Mouse (Mus musculus) lung, postnatal 36 days (tissue): Measurements from ENCODE around the gene Bmp5.
"Not testable (repeated sequence)": the region's sequence is repeated elsewhere in the genome, so short reads cannot be mapped to it uniquely, and the experiment has no call there.

Experiments
- DNase-seq: peaks from one replicate; pipeline ENCODE4 v3.0.0; 2022; ENCODE audit warnings: mixed read lengths

Gene Bmp5

GRCm38 (mm10) chr9:75775129-75775845 is at the start of gene Bmp5:
TSS of gene Bmp5 (plus strand) at chr9:75775364.
- peak; percentile 34 for DNase-seq

- no peak for DNase-seq
Observed at GRCm38 (mm10) chr9:75760075-75760474, 15.1 kb upstream of the Bmp5 start.

- DNase-seq = no peak
Observed at GRCm38 (mm10) chr9:75761567-75761966, 13.6 kb upstream of the Bmp5 start.

DNA sequence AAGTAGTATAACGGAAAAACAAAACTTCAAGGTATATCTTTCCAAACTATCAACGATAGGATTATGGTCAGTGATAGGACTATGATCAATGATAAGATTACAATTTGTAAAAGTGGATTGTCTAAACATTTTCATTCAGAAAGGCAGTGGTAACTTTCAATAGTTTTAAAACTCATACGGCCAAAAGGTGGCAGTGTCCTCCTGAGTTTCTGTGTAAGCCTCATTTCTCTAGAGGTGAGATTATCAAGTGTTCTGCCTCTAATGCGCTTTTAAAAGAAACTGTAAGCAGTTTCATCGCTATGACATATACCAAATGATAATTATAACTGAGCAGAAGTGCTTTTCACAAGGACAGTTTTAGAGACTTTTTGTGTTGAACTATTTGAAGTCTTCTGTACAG is 12.7 kb upstream of the Bmp5 start:
- DNase-seq = peak; percentile 76

- DNase-seq = peak; percentile 79
Observed at GRCm38 (mm10) chr9:75764792-75765191, 10.4 kb upstream of the Bmp5 start.

GRCm38 (mm10) chr9:75766521-75766920 is 8.6 kb upstream of the Bmp5 start:
- no peak for DNase-seq

DNA sequence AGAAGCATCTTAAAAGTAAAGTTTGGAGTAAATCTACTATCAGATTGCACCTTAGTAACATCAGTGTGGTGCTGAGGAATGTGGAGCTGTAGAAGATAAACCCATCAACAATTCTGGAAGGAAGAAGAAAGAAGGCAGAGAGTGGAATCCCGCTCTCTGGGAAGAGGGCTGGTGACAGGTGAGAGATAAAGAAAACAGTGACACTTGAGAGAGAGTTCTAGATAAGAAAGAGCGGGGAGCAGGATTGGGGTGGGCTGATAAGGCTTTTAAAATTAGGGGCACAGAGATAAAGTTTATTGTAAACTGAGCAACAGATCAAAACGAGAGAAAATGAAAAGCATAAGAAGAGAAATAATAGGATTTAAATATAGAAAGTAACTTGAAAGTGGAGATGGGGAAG is 6.1 kb upstream of the Bmp5 start:
- no peak for DNase-seq

- DNase-seq = no peak
Observed at GRCm38 (mm10) chr9:75776153-75776552, 989 bp downstream of the Bmp5 start.

GRCm38 (mm10) chr9:75778762-75779346 is 3.7 kb downstream of the Bmp5 start:
- DNase-seq = peak; percentile 55

- no peak for DNase-seq
Observed at GRCm38 (mm10) chr9:75780558-75781276, 5.6 kb downstream of the Bmp5 start.

DNA sequence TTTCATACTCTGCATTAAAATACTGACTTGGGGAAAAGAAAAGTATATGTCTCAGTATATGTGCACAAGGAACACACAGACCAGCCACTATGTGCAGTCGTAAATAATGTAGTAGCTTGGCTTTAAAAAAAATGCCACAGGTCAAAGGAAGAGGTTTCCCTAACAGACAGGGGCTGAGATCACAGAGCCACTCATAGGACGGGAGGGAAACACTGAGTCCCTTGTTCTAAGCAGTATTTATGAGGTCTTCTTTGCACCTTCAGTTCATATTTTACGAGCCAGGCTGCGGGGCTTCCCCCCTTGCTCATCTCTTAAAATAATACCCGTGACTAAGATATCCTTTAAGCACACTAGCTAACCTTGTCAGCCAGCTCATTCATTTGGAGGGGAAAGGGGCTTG is 6.4 kb downstream of the Bmp5 start:
- no peak for DNase-seq

- DNase-seq = no peak
Observed at GRCm38 (mm10) chr9:75783573-75783972, 8.4 kb downstream of the Bmp5 start.

DNA sequence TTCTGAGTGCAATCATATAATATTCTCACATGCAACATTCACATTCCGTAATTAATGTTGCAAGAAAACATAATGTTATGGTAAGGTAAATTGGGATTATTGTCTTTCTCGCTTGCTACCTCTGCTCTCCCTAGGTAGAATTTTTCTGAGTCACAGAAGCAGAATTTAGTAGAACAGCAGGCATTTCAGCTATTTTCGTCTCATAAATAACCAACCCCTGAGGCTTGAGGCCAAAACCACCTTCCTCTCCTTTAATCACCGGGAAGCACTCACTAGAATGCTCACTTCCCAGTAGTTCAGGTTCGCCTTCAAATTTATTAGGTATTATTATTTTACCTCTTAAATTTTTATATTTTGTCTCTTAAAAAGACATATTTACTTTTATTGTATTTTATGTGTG is 10.8 kb downstream of the Bmp5 start:
- no peak for DNase-seq

GRCm38 (mm10) chr9:75787121-75787520 is 12.0 kb downstream of the Bmp5 start:
- DNase-seq = no peak

- DNase-seq = no peak
Observed at GRCm38 (mm10) chr9:75789879-75790428, 14.8 kb downstream of the Bmp5 start.

DNA sequence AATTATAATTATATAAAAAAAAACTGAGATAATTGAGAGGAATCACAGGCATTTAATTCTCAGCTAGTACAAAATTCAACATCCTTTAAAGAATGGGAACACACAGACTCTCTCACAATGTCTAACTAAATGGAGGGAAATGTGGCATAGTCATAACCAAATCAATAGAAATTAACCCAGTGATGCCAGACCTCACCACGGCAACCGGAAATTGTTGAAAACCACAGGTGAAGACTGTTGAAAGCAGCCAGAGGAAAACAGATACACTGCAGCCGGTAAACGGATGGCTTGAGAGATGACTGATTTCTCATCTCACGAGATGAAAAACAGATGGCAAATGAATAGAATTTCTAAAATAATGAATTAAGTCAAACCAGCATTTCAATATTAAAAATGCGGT is 29.8 kb downstream of the Bmp5 start:
- DNase-seq = no peak

GRCm38 (mm10) chr9:75808179-75808578 is 33.0 kb downstream of the Bmp5 start:
- not testable (repeated sequence) for DNase-seq

DNA sequence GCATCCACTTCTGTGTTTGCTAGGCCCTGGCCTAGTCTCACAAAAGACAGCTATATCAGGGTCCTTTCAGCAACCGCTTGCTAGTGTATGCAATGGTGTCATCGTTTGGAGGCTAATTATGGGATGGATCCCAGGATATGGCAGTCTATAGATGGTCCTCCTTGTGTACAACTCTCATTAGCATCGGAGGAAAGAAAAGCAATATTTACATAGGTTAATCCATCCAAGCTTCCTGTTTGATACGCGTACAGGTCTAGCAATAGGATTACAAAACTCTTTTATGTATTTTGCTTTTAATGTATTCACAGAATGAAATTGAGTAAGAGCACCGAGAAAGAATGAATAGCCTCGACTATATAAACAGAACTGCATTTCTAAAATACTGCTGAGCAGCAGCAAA is 33.5 kb downstream of the Bmp5 start:
- DNase-seq = no peak

- DNase-seq = no peak
Observed at GRCm38 (mm10) chr9:75815161-75815560, 40.0 kb downstream of the Bmp5 start.

GRCm38 (mm10) chr9:75818400-75818799 is 43.2 kb downstream of the Bmp5 start:
- DNase-seq = no peak

- DNase-seq = peak; percentile 35
Observed at GRCm38 (mm10) chr9:75832468-75832867, 57.3 kb downstream of the Bmp5 start.

DNA sequence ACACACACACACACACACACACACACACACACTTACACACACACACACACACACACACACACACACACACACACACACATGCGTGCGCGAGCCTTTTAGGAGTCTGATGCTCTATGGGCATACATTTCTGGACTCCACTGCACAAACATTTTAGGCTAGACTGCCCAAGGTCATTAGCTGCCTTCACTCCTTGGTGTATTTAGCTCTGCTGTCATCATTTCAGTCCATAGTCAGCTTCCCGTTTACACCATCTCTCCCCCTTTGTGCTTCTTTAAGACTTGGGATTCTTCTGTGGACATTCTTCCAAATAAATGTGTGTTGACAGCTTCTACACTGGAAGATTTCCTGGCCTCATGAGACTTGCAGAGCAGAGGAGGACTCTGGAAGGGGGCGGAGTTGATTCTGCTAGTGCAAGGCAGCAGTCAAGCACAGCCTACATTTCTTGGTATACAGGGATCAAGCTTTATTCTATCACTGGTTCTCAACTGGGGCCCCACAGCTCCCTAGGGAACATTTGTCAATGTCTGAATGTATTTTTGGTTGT is 58.1 kb downstream of the Bmp5 start:
- no peak for DNase-seq

GRCm38 (mm10) chr9:75839450-75839849 is 64.3 kb downstream of the Bmp5 start:
- no peak for DNase-seq

- no peak for DNase-seq
Observed at GRCm38 (mm10) chr9:75840841-75841240, 65.7 kb downstream of the Bmp5 start.
